Mouse (Mus musculus) liver, embryonic 16.5 days (tissue): Measurements from ENCODE around the gene Ino80e. TPM values are rescaled to one million over a fixed set of nuclear protein-coding genes. Genes with fewer than 3 reads are reported as not detected.
"Not testable (repeated sequence)": the region's sequence is repeated elsewhere in the genome, so short reads cannot be mapped to it uniquely, and the experiment has no call there.

Experiments
- ATAC-seq: fragments of 200-750 bp; cut with Nextera tagmentation; 2 replicates; pipeline ENCODE4 v1.8.0; 2017; ENCODE audit warnings: low read depth, mild to moderate bottlenecking, moderate number of reproducible peaks, moderate library complexity
- H3K27ac ChIP-seq: fragments of 300-500 bp; sonication (generic); 2 replicates; pipeline ENCODE4 v1.5.1; 2014; ENCODE audit warnings: mild to moderate bottlenecking, low read length
- H3K27me3 ChIP-seq: fragments of 300-500 bp; sonication (generic); 2 replicates; pipeline ENCODE4 v1.6.1; 2014; ENCODE audit warnings: low read depth, low read length, mixed read lengths; ENCODE audit not compliant: control insufficient read depth, insufficient read depth
- H3K36me3 ChIP-seq: fragments of 300-500 bp; sonication (generic); 2 replicates; pipeline ENCODE4 v1.6.1; 2014; ENCODE audit warnings: mild to moderate bottlenecking; ENCODE audit not compliant: control insufficient read depth, insufficient read depth
- H3K4me1 ChIP-seq: fragments of 300-500 bp; sonication (generic); 2 replicates; pipeline ENCODE4 v1.6.1; 2014; ENCODE audit warnings: low read depth, low read length, mixed read lengths; ENCODE audit not compliant: control insufficient read depth
- H3K4me2 ChIP-seq: fragments of 300-500 bp; sonication (generic); 2 replicates; pipeline ENCODE4 v1.6.1; 2014; ENCODE audit warnings: low read depth, low read length, mixed read lengths
- H3K4me3 ChIP-seq: fragments of 300-500 bp; sonication (generic); 2 replicates; pipeline ENCODE4 v1.5.1; 2014; ENCODE audit warnings: low read depth, mild to moderate bottlenecking, low read length
- H3K9ac ChIP-seq: fragments of 300-500 bp; sonication (generic); 2 replicates; pipeline ENCODE4 v1.6.1; 2014; ENCODE audit warnings: low read depth, low read length
- H3K9me3 ChIP-seq: fragments of 300-500 bp; sonication (generic); replicated peaks from 2 replicates; pipeline ENCODE4 v1.6.1; 2016; ENCODE audit warnings: low read length; ENCODE audit not compliant: control insufficient read depth
- whole genome bisulfite sequencing: fragments of 180-500 bp; shearing (Covaris S2); extraction: QIAGEN DNeasy Blood & Tissue Kit; methylation state at CpG from one replicate; pipeline ENCODE4 v1.1.7; 2014; ENCODE audit not compliant: insufficient replicate concordance; 5-methylcytosine and 5-hydroxymethylcytosine counted together
- polyA plus RNA-seq: library from polyadenylated mRNA; unstranded; fragments of >200 nt; fragmentation: Nextera tagmentation; extraction: Ambion mirVana; gene quantifications from 2 replicates; pipeline ENCODE4 v1.2.1, GENCODE M21; 2015

Ino80e gene
- 25.7 and 26.6 TPM in 2 replicates for polyA plus RNA-seq

- Histone ChIP-seq H3K4me2 (peak within 1 kb of the TSS; percentile 98), H3K9me3 (no peaks in the 10 kb centered on the region), H3K27ac (peak within 1 kb of the TSS; percentile 76), H3K36me3 (peaks cover 32% of the 10 kb centered on the region), H3K9ac (peak within 1 kb of the TSS; percentile 75), H3K27me3 (no peaks in the 10 kb centered on the region), H3K4me1 (peaks cover 22% of the 10 kb centered on the region), H3K4me3 (peak within 1 kb of the TSS; percentile 73)
- ATAC-seq = peak; percentile 75
- WGBS = under 1% methylated on average over 41 of the region's 41 CpGs
Observed at GRCm38 (mm10) chr7:126862147-126862784, at the start of gene Ino80e. Gene Ino80e, minus strand, starts transcription at chr7:126862377.

- no peaks in the 10 kb centered on the region for H3K9me3 ChIP-seq
- no peak for ATAC-seq
- peaks cover 4% of the 10 kb centered on the region for H3K4me1 ChIP-seq
- no peak overlapping the region for H3K4me2 ChIP-seq
- no peaks in the 10 kb centered on the region for H3K27me3 ChIP-seq
- H3K27ac ChIP-seq = no peak overlapping the region
- H3K36me3 ChIP-seq = no peaks in the 10 kb centered on the region
- WGBS = 34% methylated on average over 3 of the region's 3 CpGs
- H3K9ac ChIP-seq = no peak overlapping the region
- no peak overlapping the region for H3K4me3 ChIP-seq
Observed at GRCm38 (mm10) chr7:126905590-126905989, 43.4 kb upstream of the Ino80e start.

- ATAC-seq, H3K9ac ChIP-seq, H3K4me2 ChIP-seq, H3K36me3 ChIP-seq, H3K27me3 ChIP-seq, H3K4me3 ChIP-seq, H3K27ac ChIP-seq, H3K9me3 ChIP-seq: not testable (repeated sequence)
- peaks cover 16% of the 10 kb centered on the region for H3K4me1 ChIP-seq
- WGBS = 80% methylated on average over 7 of the region's 9 CpGs
Observed at GRCm38 (mm10) chr7:126899781-126900180, 37.6 kb upstream of the Ino80e start.

- 10% methylated on average over 37 of the region's 37 CpGs for WGBS
- Histone ChIP-seq H3K27me3 (no peaks in the 10 kb centered on the region), H3K4me3 (peak overlapping the region; percentile 79), H3K27ac (peak overlapping the region; percentile 56), H3K9me3 (no peaks in the 10 kb centered on the region), H3K4me2 (peak overlapping the region; percentile 68), H3K36me3 (no peaks in the 10 kb centered on the region), H3K9ac (peak overlapping the region; percentile 86), H3K4me1 (peaks cover 16% of the 10 kb centered on the region)
- ATAC-seq = peak; percentile 94
Observed at GRCm38 (mm10) chr7:126898102-126898990, 36.2 kb upstream of the Ino80e start.

- peak overlapping the region; percentile 79 for H3K4me3 ChIP-seq
- peak overlapping the region; percentile 45 for H3K27ac ChIP-seq
- no peaks in the 10 kb centered on the region for H3K36me3 ChIP-seq
- H3K4me2 ChIP-seq = peak overlapping the region; percentile 68
- ATAC-seq = peak; percentile 9; the same call in 1 of the 2 replicates
- no peaks in the 10 kb centered on the region for H3K9me3 ChIP-seq
- WGBS = 5% methylated on average over 16 of the region's 16 CpGs
- H3K9ac ChIP-seq = peak overlapping the region; percentile 86
- no peaks in the 10 kb centered on the region for H3K27me3 ChIP-seq
- H3K4me1 ChIP-seq = peaks cover 16% of the 10 kb centered on the region
Observed at GRCm38 (mm10) chr7:126897390-126898101, 35.4 kb upstream of the Ino80e start.

GRCm38 (mm10) chr7:126896912-126897311, 34.7 kb upstream of the Ino80e start:
- H3K27me3 ChIP-seq = no peaks in the 10 kb centered on the region
- ATAC-seq = no peak
- peak overlapping the region; percentile 79; the same call in 1 of the 2 replicates for H3K4me3 ChIP-seq
- H3K9me3 ChIP-seq = no peaks in the 10 kb centered on the region
- H3K9ac ChIP-seq = peak overlapping the region; percentile 86; the same call in 1 of the 2 replicates
- WGBS = 74% methylated on average over 5 of the region's 5 CpGs
- H3K36me3 ChIP-seq = no peaks in the 10 kb centered on the region
- peaks cover 16% of the 10 kb centered on the region for H3K4me1 ChIP-seq
- H3K27ac ChIP-seq = peak overlapping the region; percentile 45
- peak overlapping the region; percentile 68 for H3K4me2 ChIP-seq

GRCm38 (mm10) chr7:126888852-126889251, 26.7 kb upstream of the Ino80e start:
- Histone ChIP-seq H3K9ac (no peak overlapping the region), H3K36me3 (peaks cover 2% of the 10 kb centered on the region), H3K9me3 (no peaks in the 10 kb centered on the region), H3K4me2 (no peak overlapping the region), H3K27ac (no peak overlapping the region), H3K27me3 (no peaks in the 10 kb centered on the region), H3K4me3 (no peak overlapping the region), H3K4me1 (peaks cover 11% of the 10 kb centered on the region)
- WGBS = 50% methylated on average over 7 of the region's 7 CpGs
- ATAC-seq = no peak

GRCm38 (mm10) chr7:126887281-126887680, 25.1 kb upstream of the Ino80e start:
- Histone ChIP-seq H3K9ac (no peak overlapping the region), H3K4me2 (no peak overlapping the region), H3K9me3 (no peaks in the 10 kb centered on the region), H3K27ac (no peak overlapping the region), H3K27me3 (no peaks in the 10 kb centered on the region), H3K4me1 (peaks cover 26% of the 10 kb centered on the region), H3K36me3 (peaks cover 2% of the 10 kb centered on the region), H3K4me3 (no peak overlapping the region)
- WGBS = 73% methylated on average over 5 of the region's 5 CpGs
- ATAC-seq = no peak
